Mouse (Mus musculus) layer of hippocampus, postnatal 14 days (tissue): Measurements from ENCODE around the gene Fosb. TPM values are rescaled to one million over a fixed set of nuclear protein-coding genes. Genes with fewer than 3 reads are reported as not detected.

Source experiments
- DNase-seq, 2 experiments: peaks; one replicate each; pipeline ENCODE4 v3.0.0; 2021 to 2022; ENCODE audit warnings: low spot score in 2 of 2, mixed read lengths in 1 of 2
- total RNA-seq, 2 experiments: library from RNA; stranded (reverse); gene quantifications; 2 replicates each; pipeline ENCODE4 v1.2.3; 2021

Fosb gene
- total RNA-seq, 2 experiments from 2014 or later, result 6.1 to 6.5 TPM

DNA sequence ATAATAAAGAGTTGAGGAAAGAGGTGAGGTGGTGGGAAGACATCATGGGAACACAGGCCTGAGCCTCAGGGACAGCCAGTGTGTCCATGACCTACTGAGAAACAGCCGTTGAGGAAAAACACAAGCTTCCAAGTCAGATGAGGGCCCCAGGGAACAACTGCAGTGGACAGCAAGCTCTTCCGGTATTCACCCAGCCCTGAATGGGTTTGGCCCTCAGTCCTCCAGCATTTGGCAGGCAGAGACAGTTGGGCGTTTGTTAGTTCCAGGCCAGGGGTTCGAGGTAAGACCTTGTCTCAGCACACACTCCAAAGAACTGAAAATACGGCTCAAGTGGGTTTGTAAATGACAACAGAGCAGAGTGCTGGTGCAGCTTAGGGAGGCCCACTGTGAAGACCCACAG is 56.4 kb downstream of the Fosb start:
- DNase-seq, result no peak

Other genes with a start within 250 kb of the Fosb start
- 100 to 1,000 TPM; 141 to 147 TPM for gene Dmwd, start 233.8 kb downstream of the Fosb start, total RNA-seq
- 10 to 100 TPM; 33.0 to 42.3 TPM for gene Dmpk, start 226.2 kb downstream of the Fosb start, total RNA-seq
- 1 to 10 TPM; 2.1 to 2.7 TPM for gene Six5, start 215.5 kb downstream of the Fosb start, total RNA-seq
- gene Gm4969, start 191.7 kb downstream of the Fosb start, total RNA-seq, result under 1 TPM; 0.72 to 0.78 TPM
- 10 to 100 TPM; 11.0 to 14.0 TPM for gene Fbxo46, start 190.2 kb downstream of the Fosb start, total RNA-seq
- gene Qpctl, start 160.8 kb downstream of the Fosb start, total RNA-seq, result 10 to 100 TPM; 19.5 to 22.4 TPM
- gene Snrpd2, start 160.3 kb downstream of the Fosb start, total RNA-seq, result 10 to 100 TPM; 76.5 to 86.4 TPM
- 1 to 10 TPM in 1 of 2 experiments, under 1 TPM in 1; 0.55 to 1.6 TPM for gene Gipr, start 143.9 kb downstream of the Fosb start, total RNA-seq
- gene Eml2, start 133.6 kb downstream of the Fosb start, total RNA-seq, result 100 to 1,000 TPM; 175 to 197 TPM
- gene Gpr4, start 97.5 kb downstream of the Fosb start, total RNA-seq, result 1 to 10 TPM; 4.1 to 4.6 TPM
- 10 to 100 TPM; 37.3 to 39.9 TPM for gene Opa3, start 81.7 kb downstream of the Fosb start, total RNA-seq
- gene Vasp, start 38.2 kb downstream of the Fosb start, total RNA-seq, result 10 to 100 TPM; 23.2 to 24.2 TPM
- under 1 TPM in 1 of 2 experiments, not detected in 1; 0.79 TPM for gene Ppm1n, start 30.0 kb downstream of the Fosb start, total RNA-seq
- gene Rtn2, start 27.4 kb downstream of the Fosb start, total RNA-seq, result 100 to 1,000 TPM in 1 of 2 experiments, 10 to 100 TPM in 1; 93.0 to 104 TPM
- gene Ercc1, start 34.7 kb upstream of the Fosb start, total RNA-seq, result 10 to 100 TPM; 38.3 to 44.7 TPM
- gene Cd3eap, start 49.4 kb upstream of the Fosb start, total RNA-seq, result 10 to 100 TPM; 19.6 to 19.8 TPM
- gene Ppp1r13l, start 49.7 kb upstream of the Fosb start, total RNA-seq, result 1 to 10 TPM; 4.5 to 6.7 TPM
- 10 to 100 TPM; 28.2 to 34.7 TPM for gene Ercc2, start 72.0 kb upstream of the Fosb start, total RNA-seq
- 1 to 10 TPM; 3.5 to 4.1 TPM for gene Klc3, start 94.1 kb upstream of the Fosb start, total RNA-seq
- not detected for gene Ckm, start 94.7 kb upstream of the Fosb start, total RNA-seq
- 100 to 1,000 TPM; 114 to 119 TPM for gene Mark4, start 148.8 kb upstream of the Fosb start, total RNA-seq
- gene Exoc3l2, start 153.3 kb upstream of the Fosb start, total RNA-seq, result 1 to 10 TPM in 1 of 2 experiments, under 1 TPM in 1; 0.91 to 1.0 TPM
- gene Bloc1s3, start 198.3 kb upstream of the Fosb start, total RNA-seq, result 1 to 10 TPM; 6.4 to 7.0 TPM
- gene Trappc6a, start 198.3 kb upstream of the Fosb start, total RNA-seq, result 10 to 100 TPM; 23.0 to 24.2 TPM
- gene Nkpd1, start 207.8 kb upstream of the Fosb start, total RNA-seq, result under 1 TPM; 0.48 to 0.69 TPM